Mouse (Mus musculus) E14TG2a.4 (cell line): ENCODE measurements around the gene Nxn.

ENCODE experiments used
- CTCF ChIP-seq: conservative IDR thresholded peaks from 2 replicates; pipeline ENCODE4 v1.5.1; 2014; ENCODE audit warnings: low read length
- NANOG ChIP-seq: IDR thresholded peaks from 2 replicates; pipeline ENCODE4 v1.6.1; 2014; ENCODE audit warnings: borderline replicate concordance, low read length, mixed read lengths
- POU5F1 ChIP-seq: IDR thresholded peaks from 2 replicates; pipeline ENCODE4 v1.6.1; 2014; ENCODE audit warnings: low read length, borderline replicate concordance

GRCm38 (mm10) chr11:76328084-76328483, 70.9 kb downstream of the Nxn start:
- TF ChIP-seq CTCF (no peak), POU5F1 (no peak), NANOG (no peak)
